Mouse (Mus musculus) limb, embryonic 14.5 days (tissue): ENCODE measurements around the gene Heatr6. TPM values are rescaled to one million over a fixed set of nuclear protein-coding genes. Genes with fewer than 3 reads are reported as not detected.
A peak's percentile ranks its signal among the peaks of the same experiment; 100 is the strongest.

Source experiments
- ATAC-seq: fragments of 200-750 bp; cut with Nextera tagmentation; 2 replicates; pipeline ENCODE4 v1.8.0; 2017; ENCODE audit warnings: low read depth, moderate number of reproducible peaks, moderate TSS enrichment; ENCODE audit not compliant: low FRiP score
- DNase-seq: peaks from one replicate; pipeline ENCODE4 v3.0.0-alpha.2; 2015; ENCODE audit warnings: low spot score
- H3K27ac ChIP-seq: fragments of 300-500 bp; sonication (generic); replicated peaks from 2 replicates; pipeline ENCODE4 v1.5.1; 2014; ENCODE audit warnings: low read depth, mild to moderate bottlenecking, low read length, moderate library complexity, mixed read lengths
- H3K27me3 ChIP-seq: fragments of 300-500 bp; sonication (generic); 2 replicates; pipeline ENCODE4 v1.6.1; 2014; ENCODE audit warnings: low read length, mixed read lengths; ENCODE audit not compliant: control insufficient read depth, insufficient read depth
- H3K36me3 ChIP-seq: fragments of 300-500 bp; sonication (generic); 2 replicates; pipeline ENCODE4 v1.6.1; 2014; ENCODE audit warnings: mild to moderate bottlenecking, low read length, moderate library complexity, mixed read lengths; ENCODE audit not compliant: control insufficient read depth, insufficient read depth
- H3K4me1 ChIP-seq: fragments of 300-500 bp; sonication (generic); 2 replicates; pipeline ENCODE4 v1.6.1; 2014; ENCODE audit warnings: antibody characterized with exemption, low read length, mixed read lengths; ENCODE audit not compliant: control insufficient read depth, insufficient read depth
- H3K4me2 ChIP-seq: fragments of 300-500 bp; sonication (generic); replicated peaks from 2 replicates; pipeline ENCODE4 v1.6.1; 2014; ENCODE audit warnings: low read depth, mild to moderate bottlenecking, low read length, moderate library complexity; ENCODE audit not compliant: severe bottlenecking
- H3K4me3 ChIP-seq: fragments of 300-500 bp; sonication (generic); replicated peaks from 2 replicates; pipeline ENCODE4 v1.5.1; 2014; ENCODE audit warnings: low read length
- H3K9ac ChIP-seq: fragments of 300-500 bp; sonication (generic); 2 replicates; pipeline ENCODE4 v1.6.1; 2014; ENCODE audit warnings: mild to moderate bottlenecking, low read depth, low read length, moderate library complexity; ENCODE audit not compliant: severe bottlenecking
- H3K9me3 ChIP-seq: fragments of 300-500 bp; sonication (generic); 2 replicates; pipeline ENCODE4 v1.6.1; 2016; ENCODE audit warnings: low read length; ENCODE audit not compliant: control insufficient read depth
- POLR2A ChIP-seq: fragments of 200-500 bp; IDR thresholded peaks from 2 replicates; pipeline ENCODE4 v1.8.0; 2012; ENCODE audit warnings: inconsistent platforms, mild to moderate bottlenecking, moderate library complexity, borderline replicate concordance; ENCODE audit not compliant: insufficient read depth, insufficient read length; ENCODE audit errors: extremely low read depth
- WGBS: fragments of 180-500 bp; shearing (Covaris S2); extraction: QIAGEN DNeasy Blood & Tissue Kit; methylation state at CpG from one replicate; pipeline ENCODE4 v1.1.7; 2014; 5-methylcytosine and 5-hydroxymethylcytosine counted together
- polyA plus RNA-seq, 2 experiments: library from polyadenylated mRNA; depleted of rRNA in 1 of 2; stranded (reverse) in 1 of 2; unstranded in 1 of 2; fragments of >200 nt; fragmentation: Nextera tagmentation in 1 of 2; extraction: Ambion mirVana in 1 of 2; gene quantifications; 2 replicates each; pipeline versions ENCODE4 v1.2.1 to v1.2.3; 2012 to 2014

Gene Heatr6
- 22.5 and 27.5 TPM in 2 replicates for polyA plus RNA-seq (2012; rRNA removed)
- polyA plus RNA-seq (2014; fragmentation: Nextera tagmentation; extraction: Ambion mirVana): 26.0 and 29.5 TPM in 2 replicates

DNA sequence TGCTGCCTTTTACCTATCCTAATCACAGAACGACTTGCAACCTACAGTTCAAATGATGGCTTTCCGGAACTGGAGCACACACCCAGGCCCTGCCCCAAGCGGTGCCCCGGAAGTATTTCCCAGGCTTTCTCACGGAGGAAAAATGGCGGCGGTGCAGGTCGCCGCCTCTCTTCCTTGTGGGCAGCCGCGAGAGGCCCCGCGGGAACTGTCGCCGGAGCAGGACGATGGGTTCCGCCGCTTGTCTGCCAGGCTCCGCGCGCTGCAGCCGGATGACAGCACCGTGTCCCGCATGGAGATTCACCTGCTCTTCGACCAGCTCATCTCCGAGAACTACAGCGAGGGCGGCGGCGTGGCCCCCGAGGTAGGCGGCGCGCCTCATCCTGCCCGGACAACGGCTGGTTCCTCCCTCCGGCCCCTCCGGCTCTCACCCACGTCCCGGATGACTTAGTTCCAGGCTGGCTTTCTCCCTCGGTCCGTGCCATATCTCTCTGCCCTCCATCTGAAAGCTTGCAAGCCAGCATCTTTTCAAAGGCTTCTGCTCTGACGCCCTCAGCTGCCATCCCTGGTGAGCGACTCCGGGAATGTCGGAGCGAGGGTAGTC is at the start of gene Heatr6:
Heatr6 (plus strand) TSS at position 116 of the 601 bp plus-strand sequence.
- TF ChIP-seq POLR2A: 0 out of 2 replicates have a peak, but pooled peaks have one; percentile 14
- Histone ChIP-seq H3K9ac (peak within 1 kb of the TSS; percentile 73), H3K4me1 (peaks cover 9% of the 10 kb centered on the region), H3K9me3 (no peaks in the 10 kb centered on the region), H3K4me3 (peak within 1 kb of the TSS; percentile 72), H3K36me3 (peaks cover 27% of the 10 kb centered on the region), H3K4me2 (peak within 1 kb of the TSS; percentile 82), H3K27me3 (0 out of 2 replicates have a peak, but pooled peaks cover 4% of the 10 kb centered on the region), H3K27ac (peak within 1 kb of the TSS; percentile 58)
- peak; percentile 88 for DNase-seq
- peak; percentile 94 for ATAC-seq
- WGBS: under 1% methylated on average over 45 of the region's 47 CpGs

DNA sequence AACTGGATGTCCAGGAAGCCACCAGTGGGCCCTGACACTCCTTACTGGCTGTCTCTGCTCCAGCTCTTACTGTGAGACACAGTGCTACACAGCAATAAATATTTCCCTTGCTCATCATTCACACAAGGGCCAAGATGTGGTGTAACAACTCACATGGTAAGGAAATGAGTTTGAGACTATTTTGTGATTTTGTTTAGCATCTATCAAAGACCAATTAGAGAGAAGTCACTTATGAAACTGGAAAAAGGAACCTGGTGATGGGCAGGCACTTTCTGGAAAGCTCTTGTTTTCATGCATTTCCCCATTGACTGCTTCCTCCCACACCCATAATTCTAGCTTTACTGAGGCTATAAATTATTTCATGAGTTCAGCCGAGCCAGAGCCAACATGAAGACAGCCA is 49.8 kb upstream of the Heatr6 start, which contains the start of gene Wfdc17:
Wfdc17 (plus strand) TSS at position 287 of the 400 bp plus-strand sequence.
- DNase-seq (no peak), ATAC-seq (no peak)
- no peaks in the 10 kb centered on the region for H3K36me3 ChIP-seq
- no peak within 1 kb of the TSS for H3K4me3 ChIP-seq
- H3K4me1 ChIP-seq: no peaks in the 10 kb centered on the region
- no peaks in the 10 kb centered on the region for H3K9me3 ChIP-seq
- H3K27me3 ChIP-seq: no peaks in the 10 kb centered on the region
- no peak for TF ChIP-seq POLR2A
- 7% methylated on average over 1 of the region's 1 CpGs for WGBS
- no peak within 1 kb of the TSS for H3K9ac ChIP-seq
- H3K27ac ChIP-seq: no peak within 1 kb of the TSS
- no peak within 1 kb of the TSS for H3K4me2 ChIP-seq

DNA sequence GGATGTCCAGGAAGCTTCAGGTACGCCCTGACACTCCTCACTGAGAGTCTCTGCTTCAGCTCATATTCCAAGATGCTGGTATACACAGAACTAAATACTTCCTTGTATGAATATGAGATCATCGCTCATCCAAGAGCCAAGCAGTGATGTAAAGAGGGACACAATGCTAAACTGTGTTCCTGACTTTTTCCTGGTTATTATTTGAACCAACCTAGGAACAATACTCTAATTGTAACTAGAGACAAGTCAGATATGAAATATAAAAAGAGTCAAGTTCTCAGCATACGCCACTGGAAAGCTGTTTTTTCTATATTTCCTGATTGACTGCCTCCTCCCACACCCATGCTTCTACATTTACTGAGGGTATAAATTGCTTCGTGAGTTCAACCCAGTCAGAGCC is 44.8 kb upstream of the Heatr6 start, which contains the start of gene Wfdc18:
Wfdc18 (plus strand) TSS at position 301 of the 400 bp plus-strand sequence.
- no peak for DNase-seq
- 68% methylated on average over 4 of the region's 4 CpGs for WGBS
- Histone ChIP-seq H3K36me3 (no peaks in the 10 kb centered on the region), H3K9ac (no peak within 1 kb of the TSS), H3K9me3 (no peaks in the 10 kb centered on the region), H3K4me3 (no peak within 1 kb of the TSS), H3K27ac (no peak within 1 kb of the TSS), H3K27me3 (no peaks in the 10 kb centered on the region), H3K4me1 (no peaks in the 10 kb centered on the region), H3K4me2 (no peak within 1 kb of the TSS)
- no peak for TF ChIP-seq POLR2A
- ATAC-seq: no peak

DNA sequence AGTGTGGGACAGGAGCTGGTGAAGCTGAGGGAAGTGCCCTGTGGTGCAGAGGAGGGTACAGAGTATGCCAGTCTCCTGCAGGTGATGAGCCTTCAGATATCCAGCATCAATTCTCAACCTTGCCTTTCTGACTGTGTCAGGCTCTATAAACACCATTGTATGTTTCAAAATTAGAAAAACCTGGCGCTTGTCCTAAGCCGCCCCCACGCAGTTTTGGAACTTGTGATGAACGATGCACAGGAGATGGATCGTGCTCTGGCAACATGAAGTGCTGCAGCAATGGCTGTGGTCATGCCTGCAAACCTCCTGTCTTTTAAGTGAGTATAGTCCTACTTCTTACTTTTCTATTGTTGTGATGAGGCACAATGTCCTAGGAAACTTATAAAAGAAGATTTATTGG is 43.8 kb upstream of the Heatr6 start:
- DNase-seq (no peak), ATAC-seq (no peak)
- H3K27ac ChIP-seq: no peak overlapping the region
- 81% methylated on average over 5 of the region's 5 CpGs for WGBS
- H3K36me3 ChIP-seq: no peaks in the 10 kb centered on the region
- no peak overlapping the region for H3K4me2 ChIP-seq
- H3K4me1 ChIP-seq: no peaks in the 10 kb centered on the region
- no peak for TF ChIP-seq POLR2A
- no peak overlapping the region for H3K4me3 ChIP-seq
- no peaks in the 10 kb centered on the region for H3K27me3 ChIP-seq
- H3K9me3 ChIP-seq: no peaks in the 10 kb centered on the region
- no peak overlapping the region for H3K9ac ChIP-seq

DNA sequence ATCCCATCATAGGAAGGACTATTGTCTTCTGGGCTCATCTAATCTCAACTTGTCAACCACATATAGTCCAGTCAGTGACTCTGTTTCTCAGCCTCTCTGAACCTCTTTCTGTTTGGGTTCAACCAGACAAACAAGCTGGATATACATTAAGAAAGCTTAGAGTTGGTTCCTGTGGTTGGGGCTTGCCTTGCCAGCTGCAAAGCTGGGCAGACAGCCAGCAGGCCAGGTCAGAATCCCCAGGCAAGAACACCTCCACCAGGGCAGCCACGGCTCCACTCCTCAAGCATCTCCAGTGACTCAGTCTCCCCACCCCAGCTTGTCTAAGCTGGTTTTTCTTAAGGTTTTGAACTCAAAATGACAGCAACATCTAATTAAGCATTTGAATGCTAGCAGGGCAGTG is 40.8 kb upstream of the Heatr6 start:
- no peak for ATAC-seq
- no peak for TF ChIP-seq POLR2A
- no peaks in the 10 kb centered on the region for H3K4me1 ChIP-seq

More for the DNA sequence above, 40.8 kb upstream of the Heatr6 start:
- no peak overlapping the region for H3K27ac ChIP-seq
- no peaks in the 10 kb centered on the region for H3K27me3 ChIP-seq
- H3K36me3 ChIP-seq: no peaks in the 10 kb centered on the region
- H3K9ac ChIP-seq: no peak overlapping the region
- 60% methylated on average over 1 of the region's 1 CpGs for WGBS
- no peak for DNase-seq
- no peaks in the 10 kb centered on the region for H3K9me3 ChIP-seq
- H3K4me2 ChIP-seq: no peak overlapping the region
- no peak overlapping the region for H3K4me3 ChIP-seq
